Mouse (Mus musculus) hindbrain, embryonic 11.5 days (tissue): ENCODE measurements around the gene Timd2. TPM values are rescaled to one million over a fixed set of nuclear protein-coding genes. Genes with fewer than 3 reads are reported as not detected.
A peak's percentile ranks its signal among the peaks of the same experiment; 100 is the strongest.
"Not testable (repeated sequence)": the region's sequence is repeated elsewhere in the genome, so short reads cannot be mapped to it uniquely, and the experiment has no call there.

Experiments used
- ATAC-seq: fragments of 200-750 bp; cut with Nextera tagmentation; 2 replicates; pipeline ENCODE4 v1.8.0; 2017; ENCODE audit warnings: mild to moderate bottlenecking, moderate TSS enrichment, moderate library complexity; ENCODE audit not compliant: low FRiP score
- DNase-seq: peaks from one replicate; pipeline ENCODE4 v3.0.0-alpha.2; 2015; ENCODE audit warnings: low spot score
- H3K27ac ChIP-seq: fragments of 300-500 bp; sonication (generic); 2 replicates; pipeline ENCODE4 v1.5.1; 2014; ENCODE audit warnings: mild to moderate bottlenecking, low read depth, low read length
- H3K27me3 ChIP-seq: fragments of 300-500 bp; sonication (generic); 2 replicates; pipeline ENCODE4 v1.6.1; 2014; ENCODE audit warnings: mild to moderate bottlenecking, low read length, moderate library complexity, mixed read lengths; ENCODE audit not compliant: control insufficient read depth, insufficient read depth
- H3K36me3 ChIP-seq: fragments of 300-500 bp; sonication (generic); 2 replicates; pipeline ENCODE4 v1.6.1; 2014; ENCODE audit warnings: mild to moderate bottlenecking, low read length, moderate library complexity, mixed read lengths; ENCODE audit not compliant: control insufficient read depth, insufficient read depth
- H3K4me1 ChIP-seq: fragments of 300-500 bp; sonication (generic); replicated peaks from 2 replicates; pipeline ENCODE4 v1.6.1; 2014; ENCODE audit warnings: low read length, mixed read lengths; ENCODE audit not compliant: control insufficient read depth, insufficient read depth
- H3K4me2 ChIP-seq: fragments of 300-500 bp; sonication (generic); replicated peaks from 2 replicates; pipeline ENCODE4 v1.6.1; 2014; ENCODE audit warnings: mild to moderate bottlenecking, low read depth, low read length
- H3K4me3 ChIP-seq: fragments of 300-500 bp; sonication (generic); 2 replicates; pipeline ENCODE4 v1.5.1; 2014; ENCODE audit warnings: low read depth, low read length
- H3K9ac ChIP-seq: fragments of 300-500 bp; sonication (generic); 2 replicates; pipeline ENCODE4 v1.6.1; 2014; ENCODE audit warnings: low read depth, low read length
- H3K9me3 ChIP-seq: fragments of 300-500 bp; sonication (generic); 2 replicates; pipeline ENCODE4 v1.6.1; 2016; ENCODE audit warnings: low read length; ENCODE audit not compliant: control insufficient read depth
- WGBS: fragments of 180-500 bp; shearing (Covaris S2); extraction: QIAGEN DNeasy Blood & Tissue Kit; methylation state at CpG from one replicate; pipeline ENCODE4 v1.1.7; 2014; 5-methylcytosine and 5-hydroxymethylcytosine counted together
- polyA plus RNA-seq: library from polyadenylated mRNA; unstranded; fragments of >200 nt; fragmentation: Nextera tagmentation; extraction: Ambion mirVana; gene quantifications from 2 replicates; pipeline ENCODE4 v1.2.1, GENCODE M21; 2014

Timd2 gene
- 0.11 TPM in 1 of 2 replicates, not detected in the other for polyA plus RNA-seq

DNA sequence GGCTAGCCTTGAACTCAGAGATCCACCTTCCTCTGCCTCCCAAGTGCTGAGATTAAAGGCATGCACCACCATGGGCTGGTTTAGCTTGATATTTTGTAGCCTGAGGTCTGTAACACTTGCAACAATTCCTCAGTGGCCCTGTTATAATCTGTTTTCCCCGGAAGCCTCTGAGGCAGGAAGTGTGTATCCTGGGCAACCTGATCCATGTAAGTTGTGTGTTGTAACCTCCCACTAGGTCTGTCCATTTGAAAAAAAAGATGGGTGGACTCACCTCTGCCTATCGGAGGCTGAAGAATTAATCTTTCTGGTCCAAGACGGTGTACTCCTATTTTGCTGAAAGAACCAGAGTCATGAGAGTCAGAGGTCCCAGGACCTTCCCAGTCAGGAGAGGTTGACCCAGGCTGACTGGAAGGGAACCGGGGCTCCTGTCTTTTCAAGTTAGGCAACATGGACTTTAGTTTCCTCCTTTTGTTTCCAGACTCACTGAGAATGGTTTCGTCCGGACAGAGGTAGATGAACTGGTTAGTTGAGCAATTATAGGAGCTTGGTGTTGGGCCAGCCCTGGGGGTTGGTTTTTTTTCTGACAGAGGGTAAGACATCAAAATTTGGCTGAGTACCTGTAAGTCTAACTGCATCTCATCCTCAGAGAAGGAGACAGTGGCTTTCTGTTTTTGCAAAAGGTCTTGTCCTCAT lies at the start of gene Timd2:
Gene Timd2 (minus strand): TSS at position 398 of the 693 bp plus-strand sequence.
- no peak within 1 kb of the TSS for H3K9ac ChIP-seq
- no peak within 1 kb of the TSS for H3K27ac ChIP-seq
- H3K9me3 ChIP-seq = no peaks in the 10 kb centered on the region
- WGBS = 81% methylated on average over 6 of the region's 6 CpGs
- no peak within 1 kb of the TSS for H3K4me2 ChIP-seq
- no peaks in the 10 kb centered on the region for H3K4me1 ChIP-seq
- H3K36me3 ChIP-seq = no peaks in the 10 kb centered on the region
- DNase-seq (no peak), ATAC-seq (no peak)
- no peak within 1 kb of the TSS for H3K4me3 ChIP-seq
- H3K27me3 ChIP-seq = no peaks in the 10 kb centered on the region

DNA sequence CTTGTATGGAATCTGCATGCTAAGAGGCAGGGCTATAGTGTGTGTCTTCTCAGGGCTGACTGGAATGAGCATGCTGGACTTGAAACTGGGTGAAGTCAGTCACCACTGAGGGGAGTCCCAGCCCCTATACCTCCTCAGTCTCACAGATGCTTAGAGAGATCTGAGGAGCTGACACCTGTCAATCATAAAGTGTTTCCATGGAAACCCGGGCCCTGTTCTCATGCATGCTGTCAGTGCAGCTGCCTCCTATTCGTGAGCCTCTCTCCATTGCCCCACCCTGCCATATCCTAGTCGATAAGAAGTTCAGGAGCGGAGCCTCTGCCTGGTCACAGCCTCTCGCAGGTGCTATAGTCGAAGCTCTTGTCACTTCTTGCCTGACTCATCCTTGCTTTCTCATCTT lies 48.9 kb upstream of the Timd2 start:
- not testable (repeated sequence) for H3K9ac ChIP-seq, H3K36me3 ChIP-seq, H3K4me3 ChIP-seq, DNase-seq, H3K9me3 ChIP-seq, H3K4me1 ChIP-seq, H3K27ac ChIP-seq, H3K27me3 ChIP-seq, H3K4me2 ChIP-seq
- WGBS = 85% methylated on average over 6 of the region's 6 CpGs
- 0 out of 2 replicates have a peak, but pooled peaks have one; percentile 27 for ATAC-seq

DNA sequence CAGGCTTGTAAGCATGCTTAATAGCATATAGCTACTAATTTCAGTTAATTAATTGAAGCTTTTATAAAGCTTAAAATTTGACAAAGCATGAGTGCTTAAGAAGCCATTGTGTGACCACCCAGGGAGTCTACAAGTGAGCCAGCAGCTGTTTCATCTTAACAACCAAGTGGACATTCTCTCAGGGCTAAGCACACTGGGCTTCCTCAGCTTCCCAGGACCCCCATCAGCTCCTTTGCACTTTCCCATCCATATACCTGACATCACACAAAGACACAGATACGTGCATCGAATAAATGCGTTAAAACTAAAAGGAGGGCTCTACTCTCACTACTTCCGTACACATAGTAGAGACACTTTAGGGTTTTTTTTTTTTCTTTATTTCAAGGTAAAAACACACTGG lies 47.8 kb upstream of the Timd2 start:
- Histone ChIP-seq H3K9ac (no peak overlapping the region), H3K36me3 (no peaks in the 10 kb centered on the region), H3K9me3 (no peaks in the 10 kb centered on the region), H3K4me1 (no peaks in the 10 kb centered on the region), H3K4me2 (no peak overlapping the region), H3K27ac (no peak overlapping the region), H3K27me3 (no peaks in the 10 kb centered on the region), H3K4me3 (no peak overlapping the region)
- WGBS = 80% methylated on average over 4 of the region's 4 CpGs
- ATAC-seq (peak; percentile 74), DNase-seq (no peak)

DNA sequence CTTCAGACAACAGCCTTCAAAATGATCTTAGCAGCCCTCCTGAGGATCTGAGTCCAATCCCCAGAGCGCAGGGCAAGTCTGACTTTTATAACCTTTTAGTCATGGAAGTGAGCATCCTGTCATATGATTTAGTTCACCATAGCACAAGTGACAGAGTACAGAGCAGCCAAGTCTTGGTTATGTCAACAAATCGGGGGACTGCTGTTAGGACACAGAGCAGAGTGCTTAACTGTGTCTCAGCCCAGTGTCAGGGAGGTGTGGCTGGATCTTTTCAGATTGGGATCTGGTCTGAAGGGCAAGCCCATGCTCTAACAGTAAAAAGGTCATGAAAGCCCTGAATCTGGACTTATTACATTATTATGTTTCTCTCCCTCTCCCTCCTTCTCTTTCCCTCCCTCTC lies 46.8 kb upstream of the Timd2 start:
- 75% methylated on average over 2 of the region's 2 CpGs for WGBS
- H3K9ac ChIP-seq = no peak overlapping the region
- no peak overlapping the region for H3K4me3 ChIP-seq
- DNase-seq = no peak
- H3K27me3 ChIP-seq = no peaks in the 10 kb centered on the region
- no peaks in the 10 kb centered on the region for H3K36me3 ChIP-seq
- no peaks in the 10 kb centered on the region for H3K9me3 ChIP-seq
- H3K4me2 ChIP-seq = no peak overlapping the region
- no peak for ATAC-seq
- H3K27ac ChIP-seq = no peak overlapping the region
- H3K4me1 ChIP-seq = no peaks in the 10 kb centered on the region

DNA sequence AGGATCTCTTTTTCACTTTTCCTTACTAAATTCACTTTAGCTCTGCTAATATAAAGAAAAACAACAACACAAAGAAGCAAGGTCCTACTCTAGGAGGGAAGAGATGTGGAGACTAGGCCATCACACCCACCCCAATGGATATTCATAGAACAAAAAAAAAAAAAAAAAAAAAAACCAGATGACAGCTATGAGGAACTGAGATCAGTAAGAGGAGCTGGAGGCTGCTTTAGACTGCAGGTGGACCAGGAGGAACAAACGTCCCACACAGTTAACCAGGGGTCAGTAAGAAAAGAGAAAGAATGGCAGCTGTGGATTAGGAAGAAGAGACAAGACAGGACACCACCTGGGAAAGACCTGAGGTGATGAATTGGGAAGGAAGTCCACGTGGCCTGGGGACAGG lies 41.1 kb upstream of the Timd2 start:
- Histone ChIP-seq H3K9me3 (no peaks in the 10 kb centered on the region), H3K36me3 (no peaks in the 10 kb centered on the region), H3K4me2 (no peak overlapping the region), H3K27ac (no peak overlapping the region), H3K4me1 (no peaks in the 10 kb centered on the region), H3K27me3 (no peaks in the 10 kb centered on the region), H3K4me3 (no peak overlapping the region), H3K9ac (no peak overlapping the region)
- 49% methylated on average over 2 of the region's 2 CpGs for WGBS
- ATAC-seq (no peak), DNase-seq (no peak)

DNA sequence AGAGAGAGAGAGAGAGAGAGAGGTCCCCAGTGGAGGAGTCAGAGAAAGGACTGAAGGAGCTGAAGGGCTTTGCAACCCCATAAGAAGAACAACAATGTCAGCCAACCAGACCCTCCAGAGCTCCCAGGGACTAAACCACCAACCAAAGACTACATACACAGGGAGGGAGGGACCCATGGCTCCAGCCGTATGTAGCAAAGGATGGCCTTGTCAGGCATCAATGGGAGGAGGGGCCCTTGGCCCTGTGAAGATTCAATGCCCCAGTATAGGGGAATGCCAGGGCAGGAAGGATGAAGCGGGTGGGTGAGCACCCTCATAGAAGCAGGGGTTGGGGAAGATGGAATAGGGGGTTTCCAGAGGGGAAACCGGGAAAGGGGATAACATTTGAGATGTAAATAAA lies 34.9 kb upstream of the Timd2 start:
- Histone ChIP-seq H3K27ac (no peak overlapping the region), H3K4me1 (no peaks in the 10 kb centered on the region), H3K4me3 (no peak overlapping the region), H3K4me2 (no peak overlapping the region), H3K27me3 (no peaks in the 10 kb centered on the region), H3K36me3 (no peaks in the 10 kb centered on the region), H3K9me3 (no peaks in the 10 kb centered on the region), H3K9ac (no peak overlapping the region)
- WGBS = 77% methylated on average over 3 of the region's 3 CpGs
- ATAC-seq (no peak), DNase-seq (no peak)

DNA sequence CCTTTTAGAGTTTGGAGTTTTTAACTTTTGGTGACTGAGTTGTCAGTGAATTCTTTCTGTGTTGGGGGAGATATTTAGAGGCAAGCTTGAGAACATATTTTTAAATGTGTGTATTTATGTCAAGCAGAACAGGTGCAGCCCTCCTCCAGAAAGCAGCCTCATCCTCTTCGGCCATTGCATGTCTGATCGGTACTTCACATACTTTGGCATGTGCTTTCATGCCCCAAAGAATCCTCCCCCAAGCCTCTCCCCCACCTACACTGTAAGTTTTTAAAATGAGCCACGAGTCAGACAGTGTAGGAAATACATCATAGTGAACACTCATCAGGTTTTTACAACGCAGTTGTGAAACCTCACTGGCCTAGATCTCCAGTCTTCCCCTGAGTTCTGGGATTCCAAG lies 34.0 kb upstream of the Timd2 start:
- WGBS = 87% methylated on average over 4 of the region's 4 CpGs
- H3K36me3 ChIP-seq = no peaks in the 10 kb centered on the region
- no peaks in the 10 kb centered on the region for H3K27me3 ChIP-seq
- no peak overlapping the region for H3K27ac ChIP-seq
- no peaks in the 10 kb centered on the region for H3K4me1 ChIP-seq
- ATAC-seq = no peak
- no peak for DNase-seq
- no peak overlapping the region for H3K9ac ChIP-seq
- H3K4me2 ChIP-seq = no peak overlapping the region
- H3K4me3 ChIP-seq = no peak overlapping the region
- no peaks in the 10 kb centered on the region for H3K9me3 ChIP-seq

DNA sequence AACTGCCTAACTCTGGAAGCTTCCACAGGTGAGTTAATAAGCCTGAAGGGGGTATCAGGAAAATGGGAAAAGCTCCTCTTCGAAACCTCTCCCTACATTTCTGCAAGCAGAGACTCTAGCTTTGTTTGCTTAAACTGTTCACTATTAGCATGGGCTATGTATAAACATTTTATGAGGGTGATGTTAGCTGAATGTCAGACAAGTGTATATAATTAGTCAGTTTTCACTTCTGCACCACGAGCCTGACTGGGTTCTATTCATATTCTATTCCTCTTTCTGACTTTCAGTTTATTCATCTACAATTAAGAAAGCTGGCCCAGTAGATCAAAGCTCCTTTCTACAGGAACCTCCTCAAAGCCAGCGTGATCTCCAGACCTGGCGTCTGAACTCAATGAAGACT lies 32.6 kb upstream of the Timd2 start:
- Histone ChIP-seq H3K4me1 (no peaks in the 10 kb centered on the region), H3K27me3 (no peaks in the 10 kb centered on the region), H3K4me3 (no peak overlapping the region), H3K27ac (no peak overlapping the region), H3K36me3 (no peaks in the 10 kb centered on the region), H3K4me2 (no peak overlapping the region), H3K9me3 (no peaks in the 10 kb centered on the region), H3K9ac (no peak overlapping the region)
- no peak for ATAC-seq
- 87% methylated on average over 4 of the region's 4 CpGs for WGBS
- no peak for DNase-seq

DNA sequence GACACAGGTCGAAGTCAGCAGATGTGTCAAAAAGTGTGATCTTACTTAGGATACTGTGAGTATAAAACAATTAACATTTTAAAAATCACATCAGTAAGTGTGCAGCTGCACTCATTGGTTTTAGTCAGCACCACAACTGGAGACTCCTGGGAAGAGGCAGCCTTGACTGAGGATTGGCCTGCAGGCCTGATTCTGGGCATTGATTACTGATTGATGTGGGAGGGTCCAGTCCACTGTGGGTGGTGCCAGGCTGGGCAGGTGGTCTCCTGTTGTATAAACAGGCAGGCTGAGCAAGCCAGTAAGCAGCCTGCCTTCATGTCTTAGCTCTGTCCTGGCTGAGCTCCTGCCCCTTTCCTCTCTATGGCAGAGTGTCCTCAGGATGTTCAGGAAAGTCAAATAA lies 28.2 kb upstream of the Timd2 start, which contains the start of gene Havcr1:
Gene Havcr1 (plus strand): TSS at position 5 of the 400 bp plus-strand sequence.
- not testable (repeated sequence) for H3K4me3 ChIP-seq, ATAC-seq, H3K9ac ChIP-seq, H3K27me3 ChIP-seq, H3K27ac ChIP-seq, H3K4me1 ChIP-seq, H3K9me3 ChIP-seq, H3K4me2 ChIP-seq, DNase-seq, H3K36me3 ChIP-seq
- 91% methylated on average over 1 of the region's 1 CpGs for WGBS
